Comparison of ENCODE assay signal across 8 mouse cellular contexts in the genomic region with DNA sequence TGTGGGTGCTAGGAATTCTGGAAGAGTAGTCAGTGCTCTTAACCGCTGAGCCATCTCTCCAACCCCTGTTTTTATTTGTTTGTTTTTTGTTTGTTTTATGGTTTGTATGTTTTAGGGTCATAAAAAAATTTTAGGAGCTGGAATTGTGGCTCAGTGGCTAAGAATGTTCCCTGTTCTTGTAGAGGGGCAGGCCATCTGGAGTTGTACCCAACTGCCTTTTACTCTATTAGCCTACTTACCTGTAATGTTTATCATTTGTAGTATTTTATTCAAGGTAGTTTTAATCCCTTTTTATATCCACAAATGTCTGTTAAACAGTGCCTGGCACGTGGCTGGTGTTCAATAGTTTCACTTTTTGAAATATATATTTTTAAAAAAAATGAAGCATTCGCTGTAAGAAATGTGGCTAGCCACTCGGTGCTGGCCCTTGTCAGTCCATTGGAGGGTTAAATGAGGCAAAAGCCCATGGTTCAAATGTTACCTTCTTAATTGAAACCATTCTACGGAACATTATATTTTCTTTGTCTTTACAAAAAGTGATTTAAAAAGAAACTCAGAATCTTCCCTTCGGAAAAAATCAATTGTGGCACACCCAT. TPM values are rescaled to one million over a fixed set of nuclear protein-coding genes. Genes with fewer than 3 reads are reported as not detected.
DNase-seq lines count a peak whose midpoint lies in the region; ATAC-seq and TF ChIP-seq lines count a peak whose summit lies in the region.

No protein-coding gene starts in this region.

- no peak overlapping the region for H3K27ac ChIP-seq in kidney, embryonic 16.5 days (ENCODE audit: low read length)
- H3K27ac ChIP-seq in kidney, adult 2 months (ENCODE audit: insufficient read depth, low read depth, low read length), result no peak overlapping the region
- no peak overlapping the region for H3K27ac ChIP-seq in cortical plate, adult 2 months (ENCODE audit: insufficient read depth, low read length)
- H3K27ac ChIP-seq in hindbrain, embryonic 14.5 days, result peak overlapping the region; percentile 97
- H3K27ac ChIP-seq in midbrain, embryonic 14.5 days (replicated peaks; ENCODE audit: low read depth, low read length), result peak overlapping the region; percentile 37; the same call in 1 of the 2 replicates

- no peaks in the 10 kb centered on the region for H3K36me3 ChIP-seq in kidney, embryonic 16.5 days (ENCODE audit: insufficient read depth, low read length)
- no peaks in the 10 kb centered on the region for H3K36me3 ChIP-seq in kidney, adult 2 months (ENCODE audit: control insufficient read depth, insufficient read depth, low read length)
- no peaks in the 10 kb centered on the region for H3K36me3 ChIP-seq in hindbrain, embryonic 14.5 days (replicated peaks; ENCODE audit: control insufficient read depth, insufficient read depth)
- H3K36me3 ChIP-seq in midbrain, embryonic 14.5 days (ENCODE audit: control insufficient read depth, insufficient read depth, low read length), result no peaks in the 10 kb centered on the region

- H3K9me3 ChIP-seq in kidney, embryonic 16.5 days (ENCODE audit: low read length), result no peaks in the 10 kb centered on the region
- H3K9me3 ChIP-seq in hindbrain, embryonic 14.5 days (ENCODE audit: control insufficient read depth, low read length), result no peaks in the 10 kb centered on the region
- H3K9me3 ChIP-seq in midbrain, embryonic 14.5 days (ENCODE audit: control insufficient read depth, low read length), result no peaks in the 10 kb centered on the region

- H3K4me1 ChIP-seq in kidney, embryonic 16.5 days (ENCODE audit: insufficient read depth, low read length), result peaks cover 22% of the 10 kb centered on the region
- peaks cover 6% of the 10 kb centered on the region; the same call in 1 of the 2 replicates for H3K4me1 ChIP-seq in kidney, adult 2 months (ENCODE audit: control insufficient read depth, insufficient read depth, low read length)
- peaks cover 1% of the 10 kb centered on the region; the same call in 1 of the 2 replicates for H3K4me1 ChIP-seq in cortical plate, adult 2 months (ENCODE audit: control insufficient read depth, insufficient read depth, low read length)
- peaks cover 18% of the 10 kb centered on the region for H3K4me1 ChIP-seq in hindbrain, embryonic 14.5 days (replicated peaks; ENCODE audit: control insufficient read depth, insufficient read depth, low read length)
- H3K4me1 ChIP-seq in midbrain, embryonic 14.5 days (ENCODE audit: control insufficient read depth, insufficient read depth, low read length), result peaks cover 17% of the 10 kb centered on the region

- 13% methylated on average over 6 of the region's 6 CpGs for WGBS in kidney, embryonic 16.5 days
- 11% methylated on average over 6 of the region's 6 CpGs for WGBS in kidney, adult 2 months
- WGBS in hindbrain, embryonic 14.5 days, result 15% methylated on average over 6 of the region's 6 CpGs
- 17% methylated on average over 6 of the region's 6 CpGs for WGBS in midbrain, embryonic 14.5 days

- no peaks in the 10 kb centered on the region for H3K27me3 ChIP-seq in kidney, embryonic 16.5 days (ENCODE audit: insufficient read depth, low read length)
- no peaks in the 10 kb centered on the region for H3K27me3 ChIP-seq in kidney, adult 2 months (replicated peaks; ENCODE audit: control insufficient read depth, insufficient read depth, low read length)
- H3K27me3 ChIP-seq in hindbrain, embryonic 14.5 days (ENCODE audit: control insufficient read depth, insufficient read depth, low read length), result no peaks in the 10 kb centered on the region; the same call in 1 of the 2 replicates
- no peaks in the 10 kb centered on the region for H3K27me3 ChIP-seq in midbrain, embryonic 14.5 days (ENCODE audit: control insufficient read depth, insufficient read depth, low read length)

- H3K4me2 ChIP-seq in kidney, embryonic 16.5 days (replicated peaks; ENCODE audit: low read depth, low read length), result peak overlapping the region; percentile 54
- peak overlapping the region; percentile 56 for H3K4me2 ChIP-seq in hindbrain, embryonic 14.5 days (replicated peaks)
- peak overlapping the region; percentile 57 for H3K4me2 ChIP-seq in midbrain, embryonic 14.5 days (ENCODE audit: low read length)

- ATAC-seq in kidney, embryonic 16.5 days (ENCODE audit: low FRiP score, low TSS enrichment), result peak; percentile 16; the same call in 1 of the 2 replicates
- peak; percentile 29; the same call in 1 of the 2 replicates for ATAC-seq in hindbrain, embryonic 14.5 days (ENCODE audit: low FRiP score)
- peak; percentile 46 for ATAC-seq in midbrain, embryonic 14.5 days (ENCODE audit: low FRiP score, low TSS enrichment)
- ATAC-seq in cerebellum, adult (ENCODE audit: insufficient number of reproducible peaks, low FRiP score, low TSS enrichment), result no peak

- H3K4me3 ChIP-seq in kidney, embryonic 16.5 days (ENCODE audit: low read length), result peak overlapping the region; percentile 97
- no peak overlapping the region for H3K4me3 ChIP-seq in kidney, adult 2 months (ENCODE audit: insufficient read depth, low read depth, low read length)
- peak overlapping the region; percentile 89 for H3K4me3 ChIP-seq in cortical plate, adult 2 months (ENCODE audit: insufficient read depth, low read length)
- peak overlapping the region; percentile 79 for H3K4me3 ChIP-seq in hindbrain, embryonic 14.5 days (replicated peaks; ENCODE audit: low read length)
- peak overlapping the region; percentile 96 for H3K4me3 ChIP-seq in midbrain, embryonic 14.5 days (replicated peaks; ENCODE audit: low read depth, low read length)

- no peak for TF ChIP-seq POLR2A in kidney, adult 2 months (IDR thresholded peaks at IDR 0.05; ENCODE audit: low read depth, low read length)
- TF ChIP-seq POLR2A in cortical plate, adult 2 months (IDR thresholded peaks at IDR 0.05; ENCODE audit: extremely low read depth, insufficient read depth, low read length), result no peak

- peak overlapping the region; percentile 54 for H3K9ac ChIP-seq in kidney, embryonic 16.5 days (replicated peaks; ENCODE audit: low read length)
- peak overlapping the region; percentile 46 for H3K9ac ChIP-seq in hindbrain, embryonic 14.5 days
- peak overlapping the region; percentile 30; the same call in 1 of the 2 replicates for H3K9ac ChIP-seq in midbrain, embryonic 14.5 days (replicated peaks; ENCODE audit: low read length)

- no peak for DNase-seq in kidney, adult 2 months
- DNase-seq in hindbrain, embryonic 14.5 days (ENCODE audit: low spot score), result no peak
- no peak for DNase-seq in midbrain, embryonic 14.5 days
- DNase-seq in cerebellum, postnatal 36 days, result no peak
- DNase-seq in adrenal gland, postnatal 10 days, result no peak

- TF ChIP-seq CTCF in kidney, adult 2 months (conservative IDR thresholded peaks at IDR 0.05; ENCODE audit: insufficient read depth, insufficient read length, low read depth, low read length), result no peak
- TF ChIP-seq CTCF in cortical plate, adult 2 months (IDR thresholded peaks at IDR 0.05; ENCODE audit: extremely low read depth, insufficient read depth, low read length), result no peak

RNA-seq across cellular contexts. Expression of a gene that starts 0.5 kb away (rescaled TPM):
- polyA plus RNA-seq in kidney, embryonic 16.5 days (2015; fragmentation: Nextera tagmentation; extraction: Ambion mirVana), result 137 and 140 TPM in 2 replicates
- 92.1 and 124 TPM in 2 replicates for polyA plus RNA-seq in kidney, adult 2 months (2012; rRNA removed)
- 100 and 107 TPM in 2 replicates for polyA plus RNA-seq in cortical plate, adult 2 months (2012; rRNA removed)
- 83.6 and 93.2 TPM in 2 replicates for polyA plus RNA-seq in hindbrain, embryonic 14.5 days (2014; fragmentation: Nextera tagmentation; extraction: Ambion mirVana)
- polyA plus RNA-seq in midbrain, embryonic 14.5 days (2014; fragmentation: Nextera tagmentation; extraction: Ambion mirVana), result 76.7 and 98.8 TPM in 2 replicates
- 100 to 1,000 TPM; 248 to 266 TPM for total RNA-seq in adrenal gland, postnatal 10 days (2021)

RNA-seq across cellular contexts. Expression of a gene that starts 27.2 kb away (rescaled TPM):
- polyA plus RNA-seq in kidney, embryonic 16.5 days (2015; fragmentation: Nextera tagmentation; extraction: Ambion mirVana), result 51.2 and 56.3 TPM in 2 replicates
- 124 and 143 TPM in 2 replicates for polyA plus RNA-seq in kidney, adult 2 months (2012; rRNA removed)
- 19.4 and 20.5 TPM in 2 replicates for polyA plus RNA-seq in cortical plate, adult 2 months (2012; rRNA removed)
- polyA plus RNA-seq in hindbrain, embryonic 14.5 days (2014; fragmentation: Nextera tagmentation; extraction: Ambion mirVana), result 9.9 and 10.4 TPM in 2 replicates
- polyA plus RNA-seq in midbrain, embryonic 14.5 days (2014; fragmentation: Nextera tagmentation; extraction: Ambion mirVana), result 3.6 and 8.9 TPM in 2 replicates
- total RNA-seq in adrenal gland, postnatal 10 days (2021), result 10 to 100 TPM; 64.5 to 84.6 TPM

RNA-seq across cellular contexts. Expression of a gene that starts 45.1 kb away (rescaled TPM):
- polyA plus RNA-seq in kidney, embryonic 16.5 days (2015; fragmentation: Nextera tagmentation; extraction: Ambion mirVana), result 216 and 223 TPM in 2 replicates
- polyA plus RNA-seq in kidney, adult 2 months (2012; rRNA removed), result 20.7 and 25.0 TPM in 2 replicates
- polyA plus RNA-seq in cortical plate, adult 2 months (2012; rRNA removed), result 0.30 and 0.46 TPM in 2 replicates
- 8.6 and 15.7 TPM in 2 replicates for polyA plus RNA-seq in hindbrain, embryonic 14.5 days (2014; fragmentation: Nextera tagmentation; extraction: Ambion mirVana)
- polyA plus RNA-seq in midbrain, embryonic 14.5 days (2014; fragmentation: Nextera tagmentation; extraction: Ambion mirVana), result 0.35 and 1.3 TPM in 2 replicates
- 10 to 100 TPM; 15.9 to 28.3 TPM for total RNA-seq in adrenal gland, postnatal 10 days (2021)

Comparison
In these comparisons a context has a peak if more than half of its experiments do, and no peak if none do; other contexts are left out.
1. H3K27ac ChIP-seq: peak in hindbrain, embryonic 14.5 days (single experiment) and midbrain, embryonic 14.5 days (single experiment); none in kidney, embryonic 16.5 days (single experiment), kidney, adult 2 months (single experiment) and cortical plate, adult 2 months (single experiment).
2. Peak in every context shown above with its lines, with median percentiles within 50 percentile points of each other: H3K4me2 ChIP-seq and H3K9ac ChIP-seq.